Mouse (Mus musculus): ENCODE data around the gene C2cd3.

C2cd3 gene

GRCm38 (mm10) chr7:100500276-100500977, 128.4 kb downstream of the C2cd3 start:
- DNase-seq, result no peak

- DNase-seq, result no peak
Measured at GRCm38 (mm10) chr7:100501027-100501843, 129.2 kb downstream of the C2cd3 start.

- no peak for DNase-seq
Measured at GRCm38 (mm10) chr7:100501844-100502373, 129.9 kb downstream of the C2cd3 start.

GRCm38 (mm10) chr7:100502374-100502922, 130.4 kb downstream of the C2cd3 start:
- no peak for DNase-seq

- DNase-seq, result no peak
Measured at GRCm38 (mm10) chr7:100503076-100503475, 131.0 kb downstream of the C2cd3 start.

GRCm38 (mm10) chr7:100504740-100505487, 132.9 kb downstream of the C2cd3 start:
- no peak for DNase-seq

- DNase-seq, result no peak
Measured at GRCm38 (mm10) chr7:100506494-100506893, 134.5 kb downstream of the C2cd3 start.

- DNase-seq, result no peak
Measured at GRCm38 (mm10) chr7:100508670-100509069, 136.6 kb downstream of the C2cd3 start.

- DNase-seq, result no peak
Measured at GRCm38 (mm10) chr7:100511602-100512001, 139.6 kb downstream of the C2cd3 start.

- DNase-seq, result no peak
Measured at GRCm38 (mm10) chr7:100514573-100514972, 142.5 kb downstream of the C2cd3 start, which contains the start of gene Dnajb13. Gene Dnajb13 (minus strand): TSS chr7:100514960.

All from layer of hippocampus, adult 9-11 months (tissue).